Mouse (Mus musculus) left cerebral cortex, postnatal 4 days (tissue): ENCODE data around the gene Mfsd11. TPM values are rescaled to one million over a fixed set of nuclear protein-coding genes. Genes with fewer than 3 reads are reported as not detected.

ENCODE experiments used
- DNase-seq: peaks from one replicate; pipeline ENCODE4 v3.0.0-alpha.2; 2022
- intact Hi-C: fragments of 180-260 bp; cut with DNase I; formaldehyde crosslinking; loops from one replicate; pipeline ENCODE4 v1.15.1; 2025
- total RNA-seq, 2 experiments: library from RNA; stranded (reverse); gene quantifications; 2 replicates each; pipeline ENCODE4 v1.2.3; 2021

Gene Mfsd11
- 10 to 100 TPM; 55.9 to 58.5 TPM for total RNA-seq

DNA sequence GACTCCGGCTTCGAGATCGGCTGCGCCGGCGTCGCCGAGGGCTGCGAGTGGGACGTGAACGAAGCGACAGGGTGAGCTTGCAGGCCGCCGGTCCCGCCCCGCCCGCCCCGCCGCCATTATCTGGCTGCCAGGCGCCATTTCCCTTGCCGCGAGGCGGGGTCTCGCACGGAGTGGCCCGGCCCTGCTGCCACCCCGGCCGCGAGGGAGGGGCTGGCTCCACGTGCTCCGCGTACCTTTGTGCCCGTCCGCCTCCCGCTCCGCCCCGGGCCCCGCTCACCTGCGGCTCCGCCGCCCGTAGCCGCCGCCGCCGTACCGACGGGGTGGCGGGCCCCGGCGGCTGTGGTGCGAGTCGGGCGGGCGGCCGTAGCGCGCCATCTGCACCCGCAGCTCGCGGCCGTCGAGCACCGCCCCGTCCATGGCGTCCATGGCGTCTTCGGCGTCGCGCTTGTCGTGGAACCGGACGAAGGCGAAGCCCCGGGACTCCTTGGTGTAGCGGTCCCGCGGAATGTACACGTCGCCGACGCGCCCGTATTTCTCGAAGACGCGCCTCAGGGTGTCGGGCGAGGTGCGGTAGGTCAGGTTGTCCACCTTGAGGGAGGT is at the start of gene Mfsd11:
Mfsd11 (plus strand) TSS at position 150 of the 600 bp plus-strand sequence.
- intact Hi-C loops, result no loop called here
- DNase-seq, result peak; percentile 80

DNA sequence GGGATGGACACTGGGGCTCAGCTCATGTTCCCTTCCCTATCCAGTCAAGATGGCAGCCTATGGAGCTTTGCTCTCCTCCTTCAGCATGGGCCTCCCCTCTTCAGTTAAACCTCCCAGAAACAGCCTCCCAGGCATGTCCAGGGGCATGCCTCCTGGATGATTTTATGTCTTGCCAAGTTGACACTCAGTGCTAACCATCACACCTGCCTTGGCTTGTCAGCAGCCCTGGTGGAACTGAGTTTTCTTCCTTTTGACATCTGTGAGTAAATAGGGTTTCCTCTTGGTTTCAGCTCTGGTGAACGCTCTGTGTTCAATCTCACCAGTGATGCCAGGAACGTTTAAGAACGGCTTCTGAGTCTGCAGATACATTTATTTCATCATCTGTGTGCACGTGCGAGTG is 49.5 kb upstream of the Mfsd11 start:
- intact Hi-C loops, result no loop called here
- DNase-seq, result no peak

DNA sequence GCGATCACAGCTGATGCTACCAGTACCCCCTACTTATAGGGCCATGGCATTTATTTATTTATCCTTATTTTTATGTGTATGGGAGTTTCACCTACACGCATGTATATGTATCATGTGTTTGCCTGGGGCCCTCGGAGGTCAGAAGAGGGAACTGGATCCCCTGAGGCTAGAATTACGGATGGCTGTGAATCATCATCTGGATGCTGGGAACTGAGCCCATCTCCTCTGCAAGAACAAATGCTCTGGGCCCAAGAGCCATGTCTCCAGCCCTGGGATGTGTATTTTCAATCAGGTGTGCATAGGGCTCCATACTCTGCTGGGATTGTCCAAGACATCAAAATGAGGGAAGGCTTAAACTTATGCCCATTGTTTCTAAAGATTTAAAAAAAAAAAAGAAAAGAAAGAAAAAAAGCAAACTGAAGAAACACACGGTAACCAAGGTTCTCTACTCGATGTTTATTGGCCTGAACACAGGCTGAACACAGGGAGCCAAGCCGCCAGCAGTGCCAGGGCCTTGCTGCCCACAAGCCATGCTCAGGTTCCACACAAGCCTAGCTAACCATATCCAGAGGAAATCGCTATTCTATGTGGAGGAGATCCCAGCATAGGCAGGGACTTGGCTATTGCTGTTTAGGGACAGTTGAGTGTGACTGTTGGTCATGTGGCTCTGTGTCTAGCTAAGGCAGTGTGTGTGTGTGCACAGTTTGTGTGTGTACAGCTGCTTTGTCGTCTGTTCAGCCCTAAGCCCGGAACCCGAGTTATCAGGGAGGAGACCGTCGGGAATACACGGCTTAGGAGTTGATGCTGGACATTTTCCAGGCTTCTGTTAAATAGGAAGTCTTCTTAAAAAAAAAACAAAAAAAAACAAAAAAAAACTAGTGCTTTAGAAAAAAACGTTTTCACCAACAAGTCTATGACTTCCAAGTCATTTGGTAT is 45.8 kb upstream of the Mfsd11 start:
- DNase-seq, result no peak
- intact Hi-C loops, result no loop called here

DNA sequence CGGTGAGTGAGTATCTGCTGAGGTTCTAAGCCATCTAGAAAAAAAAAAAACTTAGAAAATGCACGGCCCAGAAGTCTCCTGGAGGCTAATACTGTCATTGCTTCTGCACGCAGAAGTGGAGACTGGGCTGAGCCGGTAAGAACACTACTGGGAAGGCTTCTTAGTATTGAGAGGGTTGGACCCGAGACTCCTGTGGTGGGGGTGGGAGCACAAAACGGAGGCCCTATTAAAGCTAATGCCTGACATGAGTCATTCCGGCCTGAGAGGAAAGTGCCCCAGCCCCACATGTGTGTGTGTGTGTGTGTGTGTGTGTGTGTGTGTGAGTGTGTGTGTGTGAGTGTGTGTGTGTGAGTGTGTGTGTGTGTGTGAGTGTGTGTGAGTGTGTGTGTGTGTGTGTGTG is 45.1 kb upstream of the Mfsd11 start:
- DNase-seq, result no peak
- intact Hi-C loops, result no loop called here

DNA sequence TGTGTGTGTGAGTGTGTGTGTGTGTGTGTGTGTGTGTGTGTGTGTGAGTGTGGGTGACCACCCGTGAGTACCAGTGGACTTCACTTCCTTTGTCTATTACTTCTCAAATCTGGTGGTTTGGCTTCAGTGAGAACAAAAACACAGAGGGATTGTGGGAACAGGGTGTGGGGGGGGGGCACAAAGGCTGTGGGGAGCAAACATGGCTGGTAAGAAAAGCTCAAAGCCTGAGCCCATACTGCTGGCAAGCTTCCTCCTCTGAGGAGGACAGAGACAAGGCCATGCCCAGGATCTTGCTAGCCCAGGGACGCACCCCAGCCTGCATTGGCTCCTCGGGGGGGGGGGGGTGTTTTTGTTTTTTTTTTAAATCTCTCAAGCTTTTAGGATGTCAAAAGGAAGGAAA is 44.7 kb upstream of the Mfsd11 start:
- intact Hi-C loops, result no loop called here
- no peak for DNase-seq

DNA sequence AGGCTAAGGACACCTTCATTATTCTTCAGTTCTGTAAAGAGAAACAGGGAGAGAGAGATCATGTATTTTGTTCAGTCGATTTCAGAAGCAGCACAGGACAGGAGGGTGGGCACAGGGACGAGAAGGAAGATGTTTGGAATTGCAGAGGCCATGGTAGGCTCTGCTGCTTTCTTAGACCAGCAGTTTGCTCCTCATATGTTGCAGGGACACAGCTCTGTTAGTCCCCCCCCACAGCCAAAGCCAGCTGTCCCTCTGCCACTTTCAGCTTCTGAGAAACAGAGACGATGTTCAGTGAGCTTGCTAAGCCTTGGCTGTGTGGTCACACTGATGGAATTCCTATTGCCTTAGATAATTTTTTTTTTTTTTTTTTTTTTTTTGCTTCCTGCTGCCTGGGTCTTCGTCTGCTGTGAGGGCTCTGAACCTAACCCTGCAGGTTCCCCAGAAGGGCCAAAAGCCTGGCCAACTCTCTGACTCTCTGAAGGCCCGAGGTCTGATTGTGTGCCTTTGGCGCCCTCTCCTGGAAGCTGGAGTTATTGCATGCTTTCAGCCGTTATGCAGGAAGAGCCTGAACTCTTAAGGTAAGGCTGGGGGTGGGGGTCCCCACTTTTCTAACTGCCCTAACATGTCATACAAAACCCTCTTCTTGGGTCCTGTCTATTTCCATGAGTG is 44.2 kb upstream of the Mfsd11 start:
- intact Hi-C loops, result loop anchor here (2.0 kb wide), 1 partner anchor 165 kb away; no protein-coding TSS in a partner anchor
- DNase-seq, result peak; percentile 92

DNA sequence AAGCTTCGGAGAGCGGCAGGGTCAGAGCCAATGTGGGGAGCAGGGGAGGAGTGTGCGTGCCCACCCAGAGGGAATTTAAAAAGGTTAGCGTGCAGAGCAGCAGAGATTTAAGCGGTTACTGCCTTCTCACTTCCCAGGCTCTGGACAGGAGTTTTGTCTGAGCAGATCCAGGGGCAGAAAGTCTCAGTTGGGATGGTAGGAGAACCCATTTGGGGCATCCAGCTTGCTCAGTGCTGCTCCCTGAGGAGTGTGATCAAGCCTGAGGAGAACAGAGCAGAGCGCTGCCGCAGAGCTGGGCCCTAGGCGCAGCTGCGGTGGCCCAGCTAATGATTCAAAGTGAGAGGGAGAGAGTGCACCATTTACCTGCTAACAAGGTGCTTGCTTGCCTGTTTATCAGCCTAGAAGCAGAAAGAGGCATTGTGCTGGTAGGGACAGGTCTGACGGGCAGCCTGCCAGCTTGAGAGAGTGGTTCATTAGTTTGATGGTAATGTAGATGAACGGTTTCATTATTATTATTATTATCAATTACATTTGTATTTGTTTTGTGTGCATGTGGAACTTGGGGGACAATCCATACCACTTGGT is 43.3 kb upstream of the Mfsd11 start:
- intact Hi-C loops, result loop anchor here (2.0 kb wide), 1 partner anchor 166 kb away; no protein-coding TSS in a partner anchor
- no peak for DNase-seq

DNA sequence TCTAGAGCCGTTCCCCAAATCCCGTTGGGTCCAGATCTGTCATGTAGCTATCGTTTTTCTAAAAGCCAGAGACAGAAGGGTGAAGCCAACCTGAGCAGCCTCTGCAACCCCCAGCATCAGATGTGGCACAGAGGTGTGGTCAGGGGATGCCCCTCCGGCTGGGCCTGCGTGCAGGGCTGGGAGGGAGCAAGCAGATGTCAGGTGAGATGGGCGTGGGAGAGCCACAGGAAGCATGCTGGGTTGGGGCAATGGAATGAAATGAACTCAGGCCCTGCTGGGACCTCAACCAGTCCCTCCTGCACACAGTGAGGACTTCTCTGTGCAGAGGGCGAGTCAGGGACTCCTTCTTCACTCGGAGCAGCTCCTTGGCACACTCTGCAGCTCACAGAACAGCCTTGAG is 42.7 kb upstream of the Mfsd11 start:
- no peak for DNase-seq
- intact Hi-C loops, result loop anchor here (2.0 kb wide), 1 partner anchor 167 kb away; no protein-coding TSS in a partner anchor

DNA sequence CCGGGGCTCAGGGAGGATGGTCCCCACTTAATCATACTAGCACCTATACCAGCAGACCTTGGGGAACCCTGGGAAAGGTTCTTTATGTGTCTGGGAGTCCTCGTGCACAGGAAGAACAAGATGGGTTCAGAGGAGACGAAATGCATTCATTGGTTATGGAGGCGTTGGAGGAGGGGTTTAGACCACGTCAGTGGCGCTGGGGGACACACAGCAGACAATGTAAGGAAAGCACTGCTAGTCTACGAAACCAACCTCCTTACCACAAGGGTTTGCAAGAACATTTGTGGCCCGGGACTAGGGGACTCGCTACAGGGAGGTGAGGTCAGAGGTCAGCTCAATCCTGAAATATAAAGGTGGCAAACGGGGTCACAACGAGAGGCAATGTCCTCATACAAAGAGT is 41.7 kb upstream of the Mfsd11 start:
- no peak for DNase-seq
- intact Hi-C loops, result no loop called here

DNA sequence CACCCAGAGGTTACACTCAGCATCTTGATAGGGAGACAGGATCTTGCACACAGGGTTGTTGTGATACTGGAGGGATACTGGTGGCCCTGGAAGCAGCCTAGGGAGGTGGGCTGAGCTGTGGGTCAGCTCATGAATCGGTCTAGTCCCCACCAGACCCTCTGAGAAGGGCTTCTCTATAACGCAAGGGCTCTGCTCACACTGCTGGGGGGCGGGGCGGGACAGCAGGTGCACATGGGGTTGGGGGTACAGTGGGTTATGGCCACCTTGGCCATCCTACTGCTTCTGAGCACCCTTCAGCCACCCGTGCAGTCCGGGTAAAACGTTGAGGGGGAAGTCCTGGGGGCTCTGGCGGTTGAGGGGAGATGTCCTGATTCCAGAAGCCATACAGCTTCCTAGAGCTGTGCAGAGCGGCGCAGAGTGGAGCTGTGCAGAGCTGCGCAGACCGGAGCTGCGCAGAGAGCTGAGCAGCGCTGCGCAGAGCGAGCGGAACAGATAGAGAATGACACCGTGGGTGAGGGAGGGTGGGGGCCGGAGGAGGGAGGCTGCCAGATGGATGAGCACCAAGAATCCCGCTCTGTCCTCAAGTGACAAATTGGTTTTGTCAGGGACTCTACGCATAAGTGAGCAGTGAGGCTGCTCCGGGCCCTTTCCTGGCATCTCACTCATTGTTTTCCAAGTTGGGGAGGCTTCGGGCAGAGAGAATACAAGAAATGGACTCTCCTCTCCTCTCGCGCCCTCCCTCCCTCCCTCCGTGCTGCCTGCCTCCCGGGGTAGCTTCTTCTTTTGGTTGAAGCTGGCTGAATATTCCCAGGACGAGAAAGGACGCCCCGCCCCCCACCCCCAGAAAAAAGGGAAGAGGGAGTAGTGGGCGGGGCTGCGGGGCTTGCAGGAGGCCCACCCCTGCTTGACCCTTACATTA is 41.0 kb upstream of the Mfsd11 start:
- peak; percentile 95 for DNase-seq
- intact Hi-C loops, result no loop called here

DNA sequence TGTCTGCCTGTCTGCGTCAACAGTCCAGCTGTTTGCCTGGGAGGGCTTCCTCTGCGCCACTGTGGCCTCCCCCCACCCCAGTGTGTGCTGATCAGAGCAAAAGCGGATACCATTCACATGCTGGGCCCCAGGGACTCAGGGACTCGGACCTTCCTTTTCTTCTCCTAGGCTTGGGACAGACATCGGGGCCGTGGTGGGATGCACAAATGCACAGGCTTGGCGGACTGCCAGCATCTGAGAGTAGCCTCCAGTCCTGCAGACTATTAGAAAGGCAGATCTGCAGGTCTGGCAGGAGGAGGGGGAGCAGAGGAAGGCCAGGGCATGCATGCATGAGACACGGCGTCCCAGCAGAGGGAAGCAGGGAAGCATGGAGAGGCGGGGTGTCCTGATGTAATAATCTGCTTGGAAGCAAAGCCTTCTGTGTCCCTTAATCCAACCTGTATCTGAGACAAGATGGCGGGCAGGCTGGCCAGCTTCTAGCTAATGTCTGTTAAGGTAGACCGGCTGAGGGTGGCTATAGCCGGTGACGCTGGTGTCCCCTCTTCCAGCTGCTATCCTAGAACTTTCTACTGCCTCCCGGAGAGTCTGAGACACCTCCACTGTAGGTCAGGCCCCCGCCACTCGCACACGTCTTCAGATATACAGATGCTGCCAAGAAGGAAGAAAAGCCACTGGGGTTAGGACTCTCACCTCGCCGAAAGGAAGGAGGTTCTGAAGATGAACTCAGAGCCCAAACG is 39.3 kb upstream of the Mfsd11 start:
- intact Hi-C loops, result no loop called here
- peak; percentile 86 for DNase-seq

DNA sequence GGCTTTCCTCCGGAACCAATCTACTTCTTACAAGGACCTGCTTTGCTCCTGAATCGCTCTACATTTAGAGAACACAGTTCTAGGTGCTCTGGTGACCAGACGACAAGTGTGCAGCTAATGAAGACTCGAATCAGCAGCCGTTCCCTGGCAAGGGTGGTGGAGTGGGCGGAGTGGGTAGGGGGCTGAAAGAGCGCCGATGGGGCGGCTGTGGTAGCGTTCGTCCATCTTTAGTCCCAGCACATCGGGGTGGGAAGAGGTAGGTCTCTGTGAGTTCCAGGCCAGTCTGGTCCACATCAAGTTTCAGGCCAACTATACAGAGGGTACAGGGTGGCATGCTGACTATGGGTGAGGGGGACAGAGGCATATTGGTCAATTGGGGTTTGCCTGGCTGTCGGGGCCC is 38.6 kb upstream of the Mfsd11 start:
- intact Hi-C loops, result no loop called here
- DNase-seq, result no peak

DNA sequence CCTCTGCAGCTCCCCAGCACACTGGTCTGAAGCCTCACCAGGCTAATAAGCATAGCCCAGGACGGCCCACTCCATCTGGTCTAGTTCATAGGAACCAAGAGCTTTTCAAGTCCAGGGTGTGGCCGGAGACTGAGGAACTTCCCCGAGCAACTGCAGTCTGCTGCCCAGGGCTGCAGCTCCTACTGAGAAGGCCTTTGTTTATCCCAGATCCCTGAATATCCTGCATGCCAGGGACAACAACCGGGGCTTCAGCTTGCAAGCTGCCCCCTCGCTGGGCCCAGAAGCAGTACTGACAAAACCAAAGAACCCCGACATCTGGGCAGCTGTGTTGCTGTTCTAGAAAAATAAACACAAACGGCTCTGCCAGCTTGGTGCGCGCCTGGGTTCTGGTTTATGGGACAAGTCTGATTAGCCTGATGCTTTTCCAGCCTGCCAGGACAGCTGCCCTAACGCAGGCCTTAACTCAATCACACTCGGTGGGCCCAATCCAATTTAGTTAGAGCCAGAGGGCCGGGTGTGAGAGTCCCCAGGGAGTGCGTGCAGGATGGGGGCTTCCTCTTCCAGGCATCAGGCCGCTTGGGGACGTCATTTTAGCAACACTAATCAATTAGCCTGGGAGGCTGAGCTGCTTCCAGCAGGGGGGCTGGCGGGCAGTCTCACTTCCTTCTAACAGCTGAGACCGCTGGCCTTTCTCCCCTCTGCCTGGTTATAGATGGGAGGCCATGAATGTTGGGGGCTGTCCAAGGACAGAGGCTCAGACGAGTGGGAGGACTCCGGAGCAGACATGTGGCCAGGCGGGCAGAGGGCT is 38.0 kb upstream of the Mfsd11 start:
- intact Hi-C loops, result no loop called here

DNA sequence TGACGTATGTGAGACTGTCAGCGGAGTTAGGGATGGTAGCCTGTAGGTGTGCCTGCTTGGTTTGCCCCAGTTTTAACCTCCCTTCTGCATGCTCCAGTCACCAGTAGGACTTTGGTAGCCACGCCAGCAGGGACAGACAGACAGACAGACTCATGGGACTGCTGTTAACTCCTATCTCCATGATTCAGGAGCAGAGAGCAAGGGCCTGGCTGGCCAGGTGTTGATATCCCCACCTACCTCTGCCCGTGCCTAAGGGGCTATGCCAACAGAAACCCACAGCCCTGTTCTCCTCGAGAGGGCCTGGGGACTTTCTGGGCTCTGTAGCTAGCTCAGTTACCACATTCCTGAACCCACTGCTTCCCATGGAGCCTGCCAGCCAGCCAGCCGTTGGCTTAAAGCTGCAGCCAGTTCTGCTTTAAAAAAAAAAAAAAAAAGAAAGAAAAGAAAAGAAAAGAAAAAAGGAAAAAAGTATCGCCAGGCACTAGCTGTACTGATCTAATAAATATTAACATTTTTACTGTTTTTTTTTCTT is 37.3 kb upstream of the Mfsd11 start:
- no peak for DNase-seq
- intact Hi-C loops, result no loop called here

More for the DNA sequence above, 38.0 kb upstream of the Mfsd11 start:
- peak; percentile 96 for DNase-seq

DNA sequence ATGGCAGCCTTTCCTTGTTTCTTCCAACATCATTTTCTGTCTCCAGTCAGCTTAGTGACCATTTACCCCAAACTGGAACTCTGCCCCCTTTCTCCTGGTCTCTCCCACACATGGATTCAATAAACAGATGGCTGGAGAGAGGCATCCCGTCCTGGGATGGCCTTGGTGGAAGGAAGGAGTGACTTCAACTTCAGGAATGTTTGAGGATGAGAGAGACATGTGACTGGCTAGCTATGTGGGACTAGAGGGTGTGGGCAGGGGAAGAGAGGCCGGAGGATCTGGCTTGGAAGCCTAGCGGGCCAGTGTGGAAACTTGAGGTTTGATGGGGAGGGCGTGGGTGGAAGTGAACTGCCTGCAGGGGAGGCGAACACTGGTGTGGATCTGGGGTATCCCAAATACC is 35.5 kb upstream of the Mfsd11 start:
- intact Hi-C loops, result no loop called here
- DNase-seq, result no peak

DNA sequence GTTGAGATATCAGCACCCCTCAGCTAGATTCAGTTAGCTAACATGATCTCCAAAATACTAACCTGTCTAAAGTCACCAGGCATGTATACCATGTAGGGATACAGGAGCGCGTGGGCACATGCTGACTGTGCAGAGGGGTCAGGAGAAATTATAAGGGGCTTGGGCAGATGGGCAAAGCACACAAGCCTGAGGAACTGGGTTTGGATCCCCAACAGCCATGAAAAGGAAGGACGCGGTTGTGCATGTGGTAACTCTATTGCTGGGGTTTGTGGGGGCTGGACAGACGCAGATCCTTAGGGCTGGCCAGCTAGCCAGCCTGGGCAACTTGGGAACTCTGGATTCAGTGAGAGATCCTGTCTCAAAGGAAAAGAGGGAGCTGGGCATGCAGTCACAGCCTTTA is 34.7 kb upstream of the Mfsd11 start:
- intact Hi-C loops, result no loop called here

DNA sequence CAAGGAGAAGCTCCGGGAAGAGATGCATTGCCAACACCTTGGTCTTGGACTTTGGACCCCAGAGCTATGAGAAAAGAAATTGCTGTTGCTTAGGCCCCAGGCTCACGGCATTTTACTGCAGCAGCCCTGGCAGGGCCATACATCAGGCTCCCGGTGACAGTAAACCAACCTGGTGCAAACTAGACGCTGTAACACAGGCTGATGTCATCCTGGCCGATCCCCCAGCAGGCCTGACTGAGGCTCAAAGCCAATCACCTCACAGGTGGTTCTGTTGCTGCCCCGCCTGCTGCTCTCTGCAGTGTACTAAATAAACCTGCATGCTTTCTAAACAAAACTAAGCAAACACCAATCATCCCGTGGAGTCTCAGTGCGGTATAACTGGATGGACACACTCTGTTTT is 33.5 kb upstream of the Mfsd11 start:
- intact Hi-C loops, result no loop called here
- no peak for DNase-seq

More for the DNA sequence above, 34.7 kb upstream of the Mfsd11 start:
- no peak for DNase-seq

DNA sequence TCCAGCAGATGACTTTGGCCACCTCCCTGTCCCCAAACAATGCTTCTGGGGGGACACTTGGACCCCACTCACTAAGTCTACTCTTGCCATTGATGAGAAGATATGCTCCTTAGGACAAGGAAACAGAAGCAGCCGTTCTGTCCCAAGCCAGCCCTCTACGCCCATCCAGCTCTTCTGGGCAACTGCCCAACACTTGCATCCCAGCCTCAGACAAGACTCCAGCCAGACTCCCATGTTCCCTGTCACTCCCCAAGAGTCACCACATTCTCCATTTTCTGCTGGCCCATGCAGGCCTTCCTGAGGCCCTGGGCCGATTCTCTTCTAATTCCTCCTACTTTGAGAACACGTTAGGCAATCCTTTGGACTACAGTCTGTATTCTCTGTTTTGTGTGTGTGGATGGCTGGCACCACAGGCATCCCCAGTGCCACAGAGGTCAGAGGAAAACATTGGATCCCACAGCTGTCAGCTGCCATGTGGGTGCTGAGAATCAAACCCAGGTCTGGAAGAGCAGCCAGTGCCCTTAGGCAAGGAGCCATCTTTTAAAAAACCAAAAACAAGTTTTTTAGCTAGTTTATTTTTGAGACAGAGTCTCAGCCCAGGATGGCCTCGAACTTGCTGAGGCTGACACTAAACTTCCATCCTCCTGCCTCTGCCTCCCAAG is 32.2 kb upstream of the Mfsd11 start:
- intact Hi-C loops, result no loop called here
- no peak for DNase-seq
